Mouse (Mus musculus): ENCODE measurements around the gene Pde10a.

Pde10a gene

DNA sequence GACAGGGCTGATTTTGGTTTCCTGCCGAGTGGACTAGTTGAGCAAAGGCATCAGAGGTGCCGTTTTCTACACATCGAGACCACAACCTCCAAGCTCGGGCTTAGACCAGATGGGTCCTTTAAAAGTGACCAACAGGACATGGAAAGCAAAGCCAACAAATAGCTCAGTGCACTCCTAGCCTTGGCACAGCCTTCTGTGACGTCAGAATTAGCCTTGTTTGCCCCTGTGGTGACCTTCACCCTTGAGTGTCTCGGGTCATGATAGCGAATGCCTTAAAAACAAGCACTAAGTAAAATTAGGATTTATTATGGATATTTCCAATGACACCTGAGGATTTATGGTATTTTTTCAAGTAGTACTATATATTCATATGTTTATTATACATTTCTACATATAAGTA, 267.4 kb downstream of the Pde10a start:
- in situ Hi-C loops (cut with MboI; ENCODE audit: low sequenced_read_pairs) = no loop called here

DNA sequence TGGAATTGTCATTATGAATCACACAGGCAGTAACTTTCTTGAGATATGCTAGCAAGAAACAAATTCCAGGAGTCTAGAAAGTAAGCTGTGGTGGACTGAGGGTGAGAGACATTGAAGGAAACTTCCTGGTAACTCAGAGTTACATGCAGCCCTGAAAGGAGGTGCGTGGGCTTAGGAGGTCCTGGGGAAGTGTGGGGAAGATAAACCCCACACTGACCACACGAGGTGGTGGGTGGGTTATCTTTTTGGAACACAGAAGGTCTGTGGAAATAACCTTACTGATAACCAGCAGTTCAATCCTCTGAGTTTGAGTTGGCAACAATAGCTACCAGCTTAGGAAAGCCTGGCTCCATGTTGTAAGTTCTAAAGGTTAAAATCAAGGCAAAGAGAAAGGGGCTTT, 272.5 kb downstream of the Pde10a start:
- in situ Hi-C loops (cut with MboI; ENCODE audit: low sequenced_read_pairs) = no loop called here

DNA sequence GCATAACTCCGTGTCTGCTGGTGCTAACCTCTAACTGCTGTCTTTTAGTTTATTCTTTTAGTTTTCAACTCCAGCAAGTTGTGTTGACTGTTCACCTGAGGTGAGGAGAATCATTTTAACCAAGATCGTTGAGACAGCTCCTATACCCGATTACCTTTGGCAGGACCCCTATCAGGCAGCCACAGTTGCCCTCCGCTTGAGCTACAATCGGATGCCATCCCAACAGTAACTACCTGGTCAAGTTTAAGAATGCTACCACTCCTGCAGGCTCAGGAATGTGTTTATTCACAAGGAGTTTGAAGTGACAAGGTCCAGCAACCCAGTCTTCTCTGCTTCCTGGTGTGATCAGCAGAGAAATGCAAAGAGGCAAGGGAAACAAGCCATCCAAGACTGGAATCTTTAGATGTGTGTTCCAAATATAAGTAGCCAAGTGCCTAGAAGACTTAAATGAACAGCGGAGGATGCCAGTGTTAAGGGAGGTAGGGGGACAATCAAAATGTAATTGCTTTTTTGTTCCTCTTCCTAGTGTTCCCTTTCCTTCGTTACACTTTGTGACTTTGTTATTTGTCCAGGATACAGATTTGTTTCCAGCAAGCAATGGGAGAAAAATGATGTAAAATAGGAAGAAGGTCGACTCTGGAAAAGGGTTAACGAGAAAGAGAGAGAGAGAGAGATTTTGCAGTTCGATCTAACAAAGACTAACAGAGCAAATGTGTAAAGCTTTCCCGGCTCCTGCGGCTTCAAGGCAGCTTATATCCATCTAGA, 273.5 kb downstream of the Pde10a start:
- in situ Hi-C loops (cut with MboI; ENCODE audit: low sequenced_read_pairs) = no loop called here

DNA sequence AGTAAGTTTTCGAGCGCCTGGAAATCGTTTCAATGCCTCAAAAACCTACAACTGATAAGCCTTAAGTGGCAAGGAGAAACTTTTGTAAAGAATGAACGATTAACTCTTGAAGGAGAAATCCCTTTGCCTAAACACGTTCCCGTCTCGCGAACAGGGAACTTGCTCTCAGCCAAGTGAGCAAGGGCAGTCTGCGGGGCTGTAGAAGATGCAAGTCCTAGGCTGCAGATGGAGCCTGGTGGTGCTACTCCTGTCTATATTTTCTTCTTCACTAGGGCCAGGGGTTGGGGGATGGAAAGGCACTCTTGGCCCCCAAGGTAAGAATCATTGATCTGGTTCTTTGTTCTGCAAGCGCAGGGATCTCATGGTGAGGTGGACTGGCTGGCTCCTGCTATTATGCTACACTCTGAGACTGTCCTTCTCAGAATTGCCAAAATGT, 274.1 kb downstream of the Pde10a start:
- in situ Hi-C loops (cut with MboI; ENCODE audit: low sequenced_read_pairs) = no loop called here

DNA sequence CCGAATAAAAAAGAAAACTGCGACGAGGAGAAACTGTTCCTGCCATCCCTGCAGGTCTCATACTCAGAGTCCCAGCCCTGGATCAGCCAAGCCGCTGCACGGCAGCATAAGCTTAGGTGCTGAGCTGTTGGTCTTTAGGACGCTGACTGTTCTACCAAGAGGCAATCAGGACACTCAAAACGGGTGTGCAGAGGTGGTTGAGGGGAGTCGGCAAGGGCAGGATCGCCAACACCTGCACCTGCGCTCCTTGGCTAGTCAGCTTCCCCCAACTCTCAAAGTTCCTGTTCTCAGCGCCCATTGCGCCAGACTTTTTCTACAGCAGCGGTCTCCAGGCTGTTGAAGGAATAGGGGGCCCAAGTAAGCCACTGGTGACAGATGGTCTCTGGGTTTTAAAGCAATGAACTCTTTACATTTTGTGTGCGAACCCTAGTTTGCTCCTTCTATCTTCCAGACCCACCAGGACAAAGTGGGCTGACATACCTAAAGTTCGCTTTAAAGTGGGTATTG, 274.8 kb downstream of the Pde10a start:
- in situ Hi-C loops (cut with MboI; ENCODE audit: low sequenced_read_pairs) = no loop called here

DNA sequence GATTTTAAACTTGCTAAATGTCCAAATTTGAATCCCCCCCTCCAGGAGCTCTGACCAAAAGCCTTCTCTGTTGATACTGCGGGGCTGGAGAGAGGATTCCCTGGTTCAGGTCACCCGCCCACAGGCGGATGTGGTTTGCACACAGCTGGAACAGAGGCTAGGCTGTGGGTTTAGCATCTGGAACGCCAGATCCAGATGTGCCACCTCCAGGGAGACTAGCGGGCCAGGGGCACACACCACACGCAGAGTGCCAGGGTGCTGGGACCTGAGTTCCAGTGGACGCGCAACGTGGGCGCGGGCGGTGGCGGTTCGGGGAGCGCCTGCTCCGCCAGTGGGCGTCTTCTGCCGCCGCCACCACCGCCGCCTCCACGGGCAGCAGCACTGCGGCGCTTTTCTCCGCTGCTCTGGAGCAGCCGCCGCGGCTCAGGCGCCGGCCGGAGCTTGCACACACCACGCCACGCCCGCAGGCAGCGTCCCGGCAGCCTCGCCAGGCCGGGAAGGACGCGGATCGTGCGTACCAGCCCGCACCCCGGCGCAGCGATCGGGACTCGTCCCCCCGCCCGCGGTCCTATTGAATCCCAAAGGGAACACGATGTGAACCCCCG, 275.4 kb downstream of the Pde10a start:
- in situ Hi-C loops (cut with MboI; ENCODE audit: low sequenced_read_pairs) = no loop called here

DNA sequence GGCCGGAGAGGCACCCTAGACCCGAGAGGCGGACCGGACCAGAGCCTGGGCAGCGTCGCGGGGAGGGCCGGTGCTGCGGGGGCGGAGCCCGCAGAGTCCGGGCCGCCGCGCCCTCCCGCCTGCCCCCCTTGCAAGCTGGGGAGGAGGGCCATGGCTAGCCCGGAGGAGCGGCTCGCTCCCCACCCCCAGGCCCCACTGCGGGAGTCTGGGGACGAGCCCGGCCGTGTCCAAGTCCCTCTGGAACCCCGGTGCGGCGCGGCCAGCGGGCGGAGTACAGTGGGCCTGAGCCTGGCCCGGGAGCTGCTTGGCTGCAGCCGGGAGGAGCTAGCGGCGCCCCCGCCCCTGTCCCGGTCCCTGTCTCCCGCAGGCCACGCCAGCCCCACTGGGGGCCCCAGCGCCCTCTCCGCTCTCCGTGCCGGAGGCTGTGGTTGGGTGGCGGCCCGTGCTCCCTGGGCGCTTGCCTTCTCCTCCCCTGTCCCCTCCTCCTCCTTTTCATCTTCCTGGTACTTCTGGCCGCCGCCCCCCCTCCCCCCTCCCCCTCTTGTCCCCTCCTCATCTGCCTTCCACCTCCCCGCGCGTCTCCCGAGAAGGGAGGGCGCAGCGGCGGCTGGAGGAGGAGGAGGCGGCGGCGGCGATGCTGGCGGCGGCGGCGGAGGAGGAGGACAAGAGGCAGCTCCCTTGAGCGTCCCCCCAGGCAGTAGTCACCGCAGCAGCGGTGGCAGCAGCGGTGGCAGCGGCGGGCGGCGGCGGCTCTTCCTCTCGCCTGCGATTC, 276.1 kb downstream of the Pde10a start:
- in situ Hi-C loops (cut with MboI; ENCODE audit: low sequenced_read_pairs) = no loop called here

DNA sequence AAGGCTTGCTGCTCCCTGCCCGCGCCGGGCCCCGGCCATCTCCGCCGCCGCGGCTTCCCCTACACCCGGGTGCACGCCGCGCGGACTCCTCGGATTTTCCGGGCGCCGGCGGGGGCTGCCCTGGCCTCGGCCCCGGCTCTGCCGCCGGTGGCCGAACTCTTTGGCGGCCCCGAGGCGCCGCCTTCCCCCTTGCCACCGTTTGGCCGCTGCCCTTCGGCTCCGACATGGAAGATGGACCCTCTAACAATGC, 276.6 kb downstream of the Pde10a start:
- in situ Hi-C loops (cut with MboI; ENCODE audit: low sequenced_read_pairs) = no loop called here

DNA sequence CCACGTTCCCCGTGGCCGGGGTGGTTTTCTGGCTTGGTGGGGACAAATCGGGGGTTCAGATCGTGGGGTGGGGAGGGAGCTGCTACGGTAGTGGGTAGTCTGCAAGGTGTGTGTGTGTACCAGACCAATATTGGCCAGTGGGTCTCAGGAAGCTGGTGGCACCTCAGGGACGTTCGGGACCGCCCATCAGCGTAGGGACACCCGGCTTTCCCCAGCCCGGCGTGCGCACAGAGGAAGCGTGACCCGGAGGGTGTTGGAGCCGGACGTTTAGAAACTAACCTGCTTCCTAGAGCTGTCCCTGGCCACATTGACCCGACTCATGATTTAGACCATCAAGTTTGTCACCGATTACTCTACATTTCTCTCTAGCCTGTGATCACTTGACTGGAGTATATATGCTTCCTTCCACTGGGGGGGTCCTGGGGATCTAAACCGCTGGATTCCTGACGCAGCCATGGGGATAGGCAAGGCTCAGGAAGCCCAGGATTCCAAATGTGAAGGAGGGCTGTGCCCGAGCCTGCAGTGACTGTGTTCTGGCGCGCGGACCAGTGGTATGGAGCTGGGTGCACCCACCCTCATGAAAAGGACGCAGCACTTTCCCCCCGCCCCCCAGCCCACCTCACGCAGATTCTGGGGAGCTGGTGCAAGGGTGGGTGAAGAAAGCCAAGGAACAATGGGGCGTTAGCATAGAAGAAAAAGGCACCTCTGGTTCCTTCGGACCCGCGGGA, 277.2 kb downstream of the Pde10a start:
- in situ Hi-C loops (cut with MboI; ENCODE audit: low sequenced_read_pairs) = no loop called here

DNA sequence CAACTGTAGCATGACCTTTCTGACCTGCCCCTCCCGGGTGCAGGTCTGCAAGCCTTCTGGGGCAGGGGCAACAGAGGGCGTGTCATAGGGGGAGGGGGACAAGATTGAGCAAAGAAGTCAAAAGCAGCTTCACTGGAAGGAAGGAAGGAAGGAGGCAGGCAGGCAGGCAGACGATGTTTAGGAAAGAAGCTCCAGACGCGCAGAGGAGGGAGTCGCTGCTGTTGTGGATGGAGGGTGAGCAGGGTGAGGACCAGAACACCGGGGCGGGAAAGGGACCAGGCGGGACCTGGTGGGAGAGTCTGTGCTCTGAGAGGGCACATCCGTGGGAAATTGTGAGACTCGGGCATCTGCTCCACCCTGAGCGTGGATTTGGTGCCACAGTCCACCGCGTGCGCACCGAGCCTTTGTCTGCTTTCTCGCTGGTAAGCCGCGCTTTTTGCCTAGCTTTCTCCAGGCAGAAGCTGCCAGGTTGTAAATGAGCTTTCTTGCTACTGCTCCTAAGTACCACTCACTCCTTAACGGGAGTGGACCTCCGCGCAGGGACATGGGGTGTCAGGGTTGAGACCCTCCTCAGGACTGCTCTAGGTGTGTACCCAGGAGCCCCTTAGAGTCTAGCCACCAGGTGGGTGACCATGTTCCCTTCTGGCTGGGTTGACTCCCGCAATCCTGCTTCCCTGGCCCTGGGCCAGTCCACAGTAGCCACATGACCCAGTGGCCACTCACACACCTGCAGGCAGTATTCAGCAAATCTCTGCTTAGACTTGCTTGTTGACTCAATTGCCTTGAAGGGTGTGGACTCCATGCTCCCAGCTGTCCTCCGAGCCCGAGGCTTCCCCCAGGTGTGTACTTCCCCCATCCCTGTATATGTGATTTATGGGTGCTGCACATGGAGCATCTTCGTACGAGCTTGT, 278.0 kb downstream of the Pde10a start:
- in situ Hi-C loops (cut with MboI; ENCODE audit: low sequenced_read_pairs) = no loop called here

DNA sequence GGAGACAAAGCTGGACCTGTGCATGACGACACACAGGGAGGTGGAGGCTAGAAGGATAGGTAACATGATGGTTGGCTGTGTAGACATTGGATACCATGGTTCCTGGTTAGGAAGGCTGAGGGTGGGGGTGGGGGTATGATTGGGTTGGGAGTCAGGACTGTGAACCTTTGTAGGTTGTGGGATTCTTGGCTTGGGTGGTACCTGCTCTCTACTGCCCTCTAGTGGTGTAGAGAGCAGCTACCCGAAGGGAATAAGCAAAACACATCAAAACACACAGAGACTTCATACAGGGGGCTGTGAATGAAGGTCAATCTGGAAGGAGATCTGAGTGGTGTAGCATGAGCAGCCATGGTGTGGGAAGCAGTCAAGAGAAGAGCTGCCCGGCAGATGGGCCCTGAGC, 282.2 kb downstream of the Pde10a start:
- in situ Hi-C loops (cut with MboI; ENCODE audit: low sequenced_read_pairs) = no loop called here

DNA sequence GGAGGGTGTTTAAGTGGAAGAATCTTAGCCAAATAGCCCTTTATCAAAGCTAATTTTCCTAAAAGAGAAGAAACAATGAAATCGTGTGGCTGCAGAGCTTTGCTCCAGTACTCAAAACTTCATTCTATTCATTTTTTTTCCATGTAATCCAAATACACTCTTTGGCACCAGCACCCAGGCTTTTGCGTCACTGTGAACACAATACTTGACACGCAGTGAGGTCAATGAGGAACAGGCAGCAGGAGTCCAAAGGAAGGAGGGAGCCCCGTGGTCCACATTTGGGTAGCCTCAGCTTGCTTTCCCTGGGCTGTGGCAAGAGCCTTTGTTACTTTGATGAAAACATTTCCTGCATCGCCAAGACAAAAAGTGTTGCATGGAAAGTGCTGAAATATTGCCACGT, 284.6 kb downstream of the Pde10a start:
- in situ Hi-C loops (cut with MboI; ENCODE audit: low sequenced_read_pairs) = no loop called here

DNA sequence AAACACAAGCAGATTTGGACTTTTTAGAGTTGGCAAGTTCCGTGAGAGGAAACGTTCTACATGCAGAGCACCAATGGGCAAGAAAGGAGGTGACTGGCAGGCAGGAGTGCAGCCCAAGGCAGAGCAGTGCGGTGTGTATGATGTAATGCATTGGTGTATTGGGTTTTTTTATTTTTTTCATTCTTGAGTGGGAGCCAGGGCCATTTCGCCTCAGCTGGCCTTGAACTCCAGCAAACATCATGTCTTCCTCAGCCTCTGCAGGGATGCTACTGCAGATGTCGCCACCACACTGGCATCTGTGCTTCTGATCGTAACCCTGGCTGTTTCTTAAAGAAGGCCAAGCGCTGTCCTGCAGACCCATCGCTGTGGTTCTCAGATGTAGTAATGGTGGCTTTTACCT, 285.0 kb downstream of the Pde10a start:
- in situ Hi-C loops (cut with MboI; ENCODE audit: low sequenced_read_pairs) = no loop called here

DNA sequence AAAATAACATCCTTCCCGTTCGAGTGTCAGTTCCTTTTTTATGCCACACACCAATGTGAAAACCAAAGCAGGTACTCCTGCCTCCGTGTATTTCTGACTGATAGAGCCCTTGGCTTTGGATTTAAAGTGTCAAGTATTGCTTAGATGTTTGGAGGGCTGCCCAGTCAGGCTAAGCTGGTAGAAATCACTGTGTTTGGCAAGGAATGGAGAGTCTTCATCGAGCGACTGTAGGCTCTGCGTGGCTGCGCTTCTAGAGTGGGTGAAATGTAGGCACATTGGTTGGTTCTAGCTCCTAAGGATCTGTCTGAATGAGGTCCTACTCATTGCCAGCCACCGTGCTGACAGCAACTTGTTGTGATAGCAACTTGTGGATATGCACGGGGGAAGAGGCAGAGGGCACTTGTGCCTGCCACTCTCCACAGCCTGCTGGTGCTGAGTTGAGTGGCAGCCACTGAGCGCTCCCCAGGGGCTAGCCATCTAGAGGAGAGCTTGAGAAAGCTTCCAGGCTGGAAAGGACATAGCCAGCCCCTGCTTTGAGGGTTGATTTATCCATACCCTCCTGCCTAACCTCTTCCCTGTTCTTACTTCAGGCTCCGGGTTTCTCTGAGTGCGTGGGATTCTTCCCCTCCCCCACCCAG, 287.2 kb downstream of the Pde10a start:
- in situ Hi-C loops (cut with MboI; ENCODE audit: low sequenced_read_pairs) = no loop called here

DNA sequence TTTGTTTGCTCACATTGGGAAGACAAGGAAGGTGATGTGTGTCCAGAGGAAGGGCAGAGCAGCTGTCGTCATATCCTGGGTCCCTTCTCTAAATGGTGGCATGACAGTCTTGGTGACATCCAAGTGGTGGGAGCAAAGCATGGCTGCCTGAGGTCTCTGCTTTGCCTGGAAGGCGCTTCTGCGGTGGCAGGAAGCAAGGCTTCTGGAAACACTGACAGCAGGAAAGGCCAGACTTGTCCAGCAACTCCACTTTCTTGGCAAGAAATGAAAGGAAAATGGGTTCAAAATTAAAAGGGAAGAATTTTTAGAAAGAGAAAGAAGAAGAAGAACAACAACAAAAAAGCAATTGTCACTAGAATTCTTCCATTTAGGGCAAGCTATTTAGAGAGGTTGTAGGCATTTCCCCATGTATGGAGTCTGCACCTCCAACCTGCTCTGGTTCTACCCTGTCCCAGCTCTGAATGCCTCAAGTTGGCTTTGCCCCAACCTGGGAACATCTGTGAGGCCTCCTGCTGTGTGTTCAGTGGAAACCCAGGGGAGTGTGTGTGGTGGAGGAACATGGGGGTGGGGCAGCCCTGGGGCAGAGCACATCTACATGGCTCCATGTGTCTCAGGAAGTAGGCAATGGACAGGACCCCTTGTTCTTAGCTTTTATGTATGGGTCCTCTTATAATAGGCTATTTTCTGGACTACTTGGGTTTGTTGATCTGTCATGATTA, 288.8 kb downstream of the Pde10a start:
- in situ Hi-C loops (cut with MboI; ENCODE audit: low sequenced_read_pairs) = no loop called here

DNA sequence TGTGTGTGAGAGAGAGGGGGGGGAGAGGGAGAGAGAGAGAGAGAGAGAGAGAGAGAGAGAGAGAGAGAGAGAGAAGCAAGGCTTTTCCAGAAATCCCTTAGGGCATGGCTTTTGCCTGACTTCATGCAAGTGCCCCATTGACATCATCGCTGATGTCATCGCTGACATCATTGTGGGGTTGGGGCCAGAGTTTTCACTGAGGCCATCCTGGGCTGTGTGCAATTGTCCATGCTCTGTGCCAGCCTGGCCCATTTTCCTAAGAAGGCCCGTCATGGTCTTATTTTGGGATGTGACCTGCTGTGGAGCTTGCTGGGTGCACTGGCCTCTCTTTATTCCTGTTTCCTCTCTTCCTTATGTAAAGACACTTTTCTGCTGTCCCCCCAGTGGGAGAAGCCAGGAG, 290.2 kb downstream of the Pde10a start:
- in situ Hi-C loops (cut with MboI; ENCODE audit: low sequenced_read_pairs) = no loop called here

DNA sequence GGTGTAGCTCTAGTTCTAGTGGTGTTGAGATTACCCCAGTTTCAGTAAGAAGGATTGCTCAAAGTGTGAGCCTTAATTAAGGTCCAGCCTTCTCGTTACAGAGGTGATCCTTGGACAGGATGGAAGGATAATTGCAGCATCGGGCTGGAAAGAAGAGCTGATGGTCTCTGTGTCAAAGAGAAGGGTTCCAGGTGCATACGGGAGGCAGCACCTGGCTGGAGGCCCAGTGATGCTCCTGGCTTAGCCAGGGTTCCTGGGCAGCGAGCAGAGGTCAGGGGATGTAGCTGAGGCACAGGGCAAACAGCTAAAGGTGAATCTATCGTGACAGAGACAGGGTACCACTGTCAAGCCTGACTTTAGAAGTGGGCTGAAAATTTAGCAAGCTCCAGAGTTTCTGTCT, 290.7 kb downstream of the Pde10a start:
- in situ Hi-C loops (cut with MboI; ENCODE audit: low sequenced_read_pairs) = no loop called here

DNA sequence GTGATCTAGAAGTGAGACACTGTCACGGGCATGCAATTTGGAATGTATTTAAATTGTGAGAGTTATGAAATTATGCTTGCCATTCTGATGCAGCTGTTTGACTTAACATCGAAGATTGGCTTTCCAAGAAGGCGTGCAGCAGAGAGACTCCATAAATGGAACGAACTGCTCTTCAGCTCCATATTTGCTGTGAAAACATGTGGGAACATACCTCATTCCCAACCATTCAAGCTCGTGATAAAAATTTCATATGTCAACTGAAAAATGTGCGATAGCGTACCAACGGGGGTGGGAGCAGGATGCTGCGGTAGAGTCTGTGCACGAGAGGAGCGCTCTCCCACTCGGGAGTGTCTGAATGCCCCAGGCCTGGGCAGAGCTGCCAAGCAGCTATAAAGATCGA, 293.5 kb downstream of the Pde10a start:
- in situ Hi-C loops (cut with MboI; ENCODE audit: low sequenced_read_pairs) = no loop called here

DNA sequence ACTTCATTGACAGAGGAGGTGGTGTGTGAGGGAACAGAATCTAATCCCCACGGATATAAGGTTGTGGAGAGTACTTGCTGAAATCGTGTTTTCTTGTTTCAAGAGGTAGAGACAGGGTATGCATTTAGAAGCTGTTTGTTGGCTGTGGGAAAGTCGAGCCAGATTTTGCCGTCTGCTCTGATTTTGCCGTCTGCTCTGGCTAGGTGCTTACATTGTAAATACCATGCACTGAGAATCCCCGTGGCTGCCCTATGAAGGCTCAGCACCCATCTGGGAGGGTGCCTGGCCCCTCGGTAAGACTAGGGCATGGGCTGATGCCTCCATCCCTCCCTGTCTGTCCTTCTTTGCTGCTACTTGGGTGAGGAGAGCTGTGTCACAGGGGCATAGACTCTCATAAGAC, 298.4 kb downstream of the Pde10a start:
- in situ Hi-C loops (cut with MboI; ENCODE audit: low sequenced_read_pairs) = no loop called here
